Mouse (Mus musculus): ENCODE measurements around the gene Pip5kl1.

Pip5kl1 gene

DNA sequence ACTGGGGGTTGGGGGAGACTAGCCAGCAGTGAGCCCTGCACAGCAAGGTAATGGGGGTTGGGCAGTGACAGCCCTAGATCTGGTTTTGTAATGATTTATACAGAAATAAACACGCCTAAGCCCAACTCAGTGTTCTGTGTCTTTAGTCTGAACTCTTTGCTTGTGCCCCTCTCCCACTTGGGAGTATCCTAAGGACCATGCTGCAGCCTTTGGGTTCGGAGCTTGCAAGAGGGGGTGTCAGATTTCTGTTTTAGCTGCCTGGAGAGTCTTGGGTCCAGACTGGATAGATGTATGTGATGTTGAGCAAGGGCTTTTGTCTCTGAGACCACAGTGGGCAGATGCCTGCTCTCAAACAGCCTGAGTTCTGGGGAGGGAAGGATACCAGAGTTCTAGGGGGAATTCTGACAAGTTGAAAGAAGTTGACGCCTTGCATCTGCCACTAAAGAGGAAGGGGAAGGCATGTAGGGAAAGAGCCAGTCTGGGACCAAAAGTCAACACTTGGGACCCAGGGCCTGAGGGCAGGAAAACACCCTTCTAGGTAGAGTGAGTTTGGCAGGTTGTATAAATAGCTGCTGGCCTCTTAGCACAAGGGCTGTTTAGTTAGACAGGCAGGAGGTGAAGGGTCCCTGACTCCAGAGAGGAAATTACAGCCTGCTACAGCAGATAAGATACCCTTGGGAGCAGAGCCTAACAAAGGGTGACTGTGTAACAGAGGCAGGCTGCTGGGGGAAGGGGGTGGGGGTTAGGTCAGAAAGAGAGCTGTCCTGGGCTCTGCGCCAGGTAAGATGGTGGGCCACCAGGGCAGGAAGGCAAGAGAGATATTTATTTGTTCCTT is 46.3 kb downstream of the Pip5kl1 start:
- DNase-seq: peak; percentile 55

DNA sequence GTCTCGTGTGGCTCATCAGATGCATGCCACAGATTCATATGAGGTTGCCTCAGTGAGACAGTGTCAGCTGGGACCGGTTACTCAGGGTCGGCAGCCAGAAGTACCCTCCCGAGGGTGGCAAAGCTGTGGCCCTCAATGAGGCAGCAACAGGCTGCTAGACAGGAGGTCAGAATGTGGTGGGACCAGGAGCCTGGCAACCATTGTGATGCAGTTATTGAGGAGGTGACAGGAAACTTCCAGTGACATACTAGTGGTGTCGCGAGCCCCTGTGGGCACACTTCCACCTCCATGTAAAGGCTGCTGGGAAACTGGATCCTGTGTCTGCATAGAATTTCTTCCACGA is 46.9 kb downstream of the Pip5kl1 start, which contains the start of gene Ak1:
Gene Ak1 (plus strand): TSS at position 242 of the 343 bp plus-strand sequence.
- no peak for DNase-seq

DNA sequence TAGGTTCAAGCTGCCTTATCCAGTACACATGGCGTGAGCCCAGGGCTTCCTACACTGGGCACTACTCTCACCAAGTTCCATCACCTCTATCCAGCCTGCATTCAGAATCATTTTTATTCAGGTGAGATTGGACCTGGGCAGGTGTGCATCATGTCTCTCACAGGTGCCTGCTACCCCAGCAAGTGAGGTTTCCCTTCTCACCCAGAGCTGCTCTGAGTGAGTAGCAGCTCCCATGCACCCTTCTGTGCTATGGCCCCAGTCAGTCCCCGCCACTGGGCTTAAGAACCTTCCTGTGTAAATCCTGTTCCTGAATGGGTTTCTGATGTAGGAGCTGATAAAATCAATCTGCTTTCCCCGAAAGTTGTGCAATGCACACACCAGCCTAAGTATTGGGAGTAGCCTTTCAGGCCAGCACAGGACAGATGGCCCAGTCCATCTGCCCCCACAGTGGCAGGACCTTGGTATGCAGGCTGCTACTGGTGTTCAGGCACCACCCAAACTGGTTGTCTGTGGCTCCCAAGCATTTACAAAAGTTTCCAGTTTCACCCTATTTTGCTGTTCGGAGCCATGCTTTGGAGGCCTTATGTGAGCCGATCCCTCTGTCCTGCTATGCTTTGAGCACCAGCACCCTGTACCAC is 49.6 kb downstream of the Pip5kl1 start:
- DNase-seq: no peak

DNA sequence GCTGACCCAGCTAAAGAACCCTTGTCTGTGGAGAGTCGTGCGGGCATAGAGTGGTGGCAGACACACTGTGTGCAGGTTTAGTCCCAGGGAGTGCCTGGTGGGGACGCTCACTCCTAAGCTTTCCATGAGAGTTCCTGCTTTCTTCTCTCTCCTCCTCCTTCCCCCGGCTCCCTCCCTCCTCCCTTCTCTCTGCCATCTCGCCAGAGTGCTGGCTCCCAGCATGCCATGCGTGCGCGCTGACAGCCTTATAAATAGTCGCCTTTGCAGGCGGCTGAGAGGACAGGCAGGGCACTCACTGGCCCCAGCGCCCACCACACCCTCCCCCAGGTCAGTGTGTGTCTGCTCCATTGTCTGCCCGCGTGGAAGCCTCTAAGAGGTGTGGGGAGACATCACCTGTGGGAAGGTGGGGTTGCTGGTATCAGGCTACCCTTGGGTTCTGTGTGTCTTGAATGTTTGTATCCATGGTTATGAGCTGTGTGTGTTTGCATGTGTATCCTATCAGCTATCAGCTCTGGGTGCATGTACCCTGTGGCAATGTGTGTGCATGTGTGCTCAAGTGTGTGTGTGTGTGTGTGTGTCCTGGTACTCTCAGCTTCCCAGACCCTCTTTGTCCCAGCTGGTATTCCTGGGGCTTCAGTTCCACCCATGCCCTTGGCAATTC is 50.7 kb downstream of the Pip5kl1 start:
- peak; percentile 74 for DNase-seq

DNA sequence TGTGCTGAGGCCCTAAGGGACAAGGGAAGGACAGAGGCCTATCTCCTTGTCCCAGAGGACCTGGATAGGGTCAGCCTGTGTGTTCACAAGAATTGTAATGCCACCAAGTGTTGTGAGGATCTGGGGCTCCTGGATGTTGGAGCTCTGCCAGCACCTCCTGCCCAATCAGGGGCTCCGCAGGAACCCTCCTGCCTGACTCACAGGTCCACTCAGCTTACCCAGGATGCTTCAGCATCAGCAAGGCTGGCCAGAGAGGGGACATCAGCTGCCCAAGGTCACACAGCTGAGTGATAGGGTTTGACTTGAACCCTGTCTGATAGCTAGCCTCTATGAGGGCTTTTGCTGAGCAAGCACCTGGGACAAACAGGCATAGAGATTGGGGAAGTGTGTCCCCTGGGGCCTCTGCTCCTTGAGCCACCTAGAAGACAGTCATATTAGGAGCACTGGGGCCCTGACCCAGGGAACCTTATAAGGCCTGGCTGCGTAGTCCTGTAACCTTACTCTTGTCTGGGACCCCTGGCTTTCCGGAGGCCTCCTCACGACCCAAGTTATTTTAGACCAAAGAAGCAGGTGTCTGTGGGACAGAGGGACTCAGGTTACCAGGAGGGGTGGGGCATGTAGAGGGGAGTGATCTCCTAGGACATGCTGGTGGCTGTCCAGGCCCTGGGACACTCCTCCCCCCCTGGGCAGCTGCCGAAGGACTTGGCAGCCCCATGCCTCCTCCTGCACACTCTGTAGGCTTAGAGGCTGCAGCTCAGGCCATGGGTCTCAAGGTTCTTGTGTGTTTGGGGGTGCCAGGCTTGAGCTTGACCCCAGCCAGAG is 51.5 kb downstream of the Pip5kl1 start:
- DNase-seq: peak; percentile 36

DNA sequence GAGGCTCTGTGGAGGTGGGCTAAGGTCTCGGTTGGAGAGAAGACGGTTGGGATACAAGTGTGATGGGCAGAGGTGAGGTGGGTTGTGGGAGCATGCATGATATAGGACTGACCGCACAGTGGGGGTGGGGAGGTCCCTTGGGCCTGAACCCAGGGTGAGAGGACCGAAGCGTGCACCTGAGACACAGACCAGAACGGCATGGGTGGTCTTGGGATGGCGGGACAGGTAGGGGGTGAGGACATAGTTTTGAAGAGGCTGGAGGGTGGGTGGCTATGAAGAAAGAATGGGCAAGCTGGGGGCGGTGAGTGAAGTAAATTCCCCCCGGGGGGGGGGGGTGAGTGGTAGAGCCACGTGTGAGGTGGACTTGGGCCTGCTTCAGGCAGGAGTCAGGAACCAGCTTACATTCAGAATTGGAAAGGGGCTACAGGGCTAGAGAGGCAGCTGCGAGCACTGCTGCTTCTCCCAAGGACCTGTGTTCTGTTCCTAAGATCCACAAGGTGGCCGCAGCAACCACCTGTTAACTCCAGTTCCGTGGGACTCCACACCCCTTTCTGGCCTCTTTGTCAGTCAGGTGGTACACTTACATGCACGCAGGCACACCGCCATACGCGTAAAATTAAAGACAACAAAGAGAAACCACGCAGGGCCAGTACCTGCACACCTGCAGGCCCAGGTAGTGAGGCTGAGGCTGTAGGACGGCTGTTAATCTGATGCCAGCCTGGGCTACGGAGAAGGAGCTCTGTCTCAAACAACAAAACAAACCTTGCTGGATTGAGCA is 52.9 kb downstream of the Pip5kl1 start:
- no peak for DNase-seq

DNA sequence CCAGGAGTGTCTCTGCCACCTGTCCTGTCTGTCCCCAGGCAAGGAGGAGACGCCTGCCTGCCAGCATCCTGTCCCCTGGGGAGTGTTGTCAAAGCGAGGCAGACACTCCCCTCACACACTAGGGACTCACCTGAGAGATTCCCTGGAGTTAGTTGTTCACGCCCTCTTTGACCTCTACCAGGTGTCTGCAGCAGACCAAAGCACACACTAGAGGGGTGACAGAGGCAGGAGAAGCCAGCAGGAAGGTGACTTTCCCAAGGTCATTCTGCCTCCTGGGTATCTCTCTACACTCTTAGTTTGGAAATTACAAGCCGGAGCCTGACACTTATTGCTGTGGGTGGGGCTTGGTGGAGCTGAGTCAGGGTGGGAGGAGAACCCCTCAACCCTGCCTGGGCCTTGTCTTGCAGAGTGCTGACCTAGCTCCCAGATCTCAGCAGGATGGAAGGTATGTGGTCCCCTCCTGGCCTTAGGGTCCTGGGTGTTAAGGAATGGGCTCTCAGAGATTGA is 53.5 kb downstream of the Pip5kl1 start:
- DNase-seq: peak; percentile 31

DNA sequence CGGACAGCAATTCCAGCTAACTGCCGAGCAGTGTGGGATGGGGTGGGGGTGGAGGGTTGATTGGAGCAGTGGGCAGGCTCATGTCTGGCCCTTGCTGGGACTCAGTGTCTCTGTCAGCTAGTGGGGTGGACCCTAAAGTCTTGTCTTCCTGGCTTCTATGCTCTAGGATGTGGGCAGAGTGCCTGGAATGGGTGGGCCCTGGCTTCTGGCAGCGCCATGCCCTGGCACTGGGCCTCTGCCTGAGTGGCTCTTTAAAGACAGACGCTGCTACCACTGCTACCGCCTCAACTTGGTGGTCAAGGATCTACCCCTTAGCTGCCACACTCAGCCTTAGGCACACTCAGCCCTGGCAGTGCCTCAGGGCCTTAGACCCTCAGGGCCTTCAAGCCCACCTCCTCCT is 54.1 kb downstream of the Pip5kl1 start:
- peak; percentile 59 for DNase-seq

DNA sequence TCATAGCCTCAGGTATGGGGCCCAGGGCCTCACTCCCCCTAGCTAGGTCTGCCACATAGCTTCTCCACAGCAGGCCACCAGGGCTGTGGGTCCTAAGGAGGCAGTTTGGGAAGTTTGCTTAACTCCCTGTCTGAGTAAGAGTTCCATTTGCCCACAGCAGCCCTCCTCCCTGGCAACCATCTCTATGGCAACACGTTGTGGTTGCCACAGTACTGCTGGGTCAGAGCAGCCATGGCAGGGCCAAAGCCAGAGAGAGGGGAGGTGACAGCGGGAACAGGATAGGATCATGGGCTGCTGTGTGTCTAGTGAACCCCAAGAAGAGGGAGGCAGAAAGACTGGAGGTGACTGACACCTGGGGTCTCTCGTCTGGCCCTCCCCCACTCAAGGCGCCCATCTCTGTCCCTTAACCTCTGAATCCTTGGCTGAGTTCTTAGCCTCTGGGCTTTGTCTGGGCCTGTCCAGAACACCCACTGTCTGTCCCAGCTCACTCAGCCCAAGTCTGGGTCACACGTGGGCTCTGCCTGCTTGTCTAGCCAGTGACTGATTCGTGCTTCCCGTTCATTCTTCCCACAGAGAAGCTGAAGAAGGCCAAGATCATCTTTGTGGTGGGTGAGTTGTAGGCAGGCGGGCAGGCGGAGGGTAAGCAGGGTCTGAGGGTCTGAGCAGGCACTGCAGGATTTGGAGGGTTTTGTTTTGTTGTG is 54.8 kb downstream of the Pip5kl1 start:
- DNase-seq: peak; percentile 59

DNA sequence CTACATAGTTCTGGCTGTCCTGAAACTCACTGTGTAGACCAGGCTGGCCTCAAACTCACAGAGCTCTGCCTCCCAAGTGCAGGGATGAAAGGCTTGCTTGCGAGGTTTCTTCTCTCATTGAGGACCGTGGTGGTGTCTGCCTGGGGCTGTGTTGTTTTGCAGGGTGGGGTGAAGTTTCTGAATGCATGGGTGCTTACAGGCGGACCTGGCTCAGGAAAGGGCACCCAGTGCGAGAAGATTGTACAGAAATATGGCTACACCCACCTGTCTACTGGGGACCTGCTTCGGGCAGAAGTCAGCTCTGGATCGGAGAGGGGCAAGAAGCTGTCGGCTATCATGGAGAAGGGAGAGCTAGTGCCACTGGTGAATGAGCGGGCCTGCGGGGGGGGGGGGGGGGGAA is 55.4 kb downstream of the Pip5kl1 start:
- DNase-seq: no peak

DNA sequence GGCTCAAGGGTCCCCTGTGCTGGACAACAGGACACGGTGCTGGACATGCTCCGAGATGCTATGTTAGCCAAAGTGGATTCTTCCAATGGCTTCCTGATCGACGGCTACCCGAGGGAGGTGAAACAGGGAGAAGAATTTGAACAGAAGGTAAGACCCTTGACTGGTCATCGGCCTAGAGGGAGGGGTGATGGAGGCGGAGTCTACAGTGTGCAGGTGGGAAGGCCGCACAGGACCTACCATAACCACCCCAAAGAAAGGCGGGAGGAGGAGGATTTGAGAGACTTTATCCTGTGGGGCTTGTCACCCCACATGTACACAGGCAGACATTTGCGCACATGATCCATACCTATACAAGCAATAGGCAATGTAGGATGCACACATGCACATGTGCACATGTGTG is 56.4 kb downstream of the Pip5kl1 start:
- DNase-seq: no peak

DNA sequence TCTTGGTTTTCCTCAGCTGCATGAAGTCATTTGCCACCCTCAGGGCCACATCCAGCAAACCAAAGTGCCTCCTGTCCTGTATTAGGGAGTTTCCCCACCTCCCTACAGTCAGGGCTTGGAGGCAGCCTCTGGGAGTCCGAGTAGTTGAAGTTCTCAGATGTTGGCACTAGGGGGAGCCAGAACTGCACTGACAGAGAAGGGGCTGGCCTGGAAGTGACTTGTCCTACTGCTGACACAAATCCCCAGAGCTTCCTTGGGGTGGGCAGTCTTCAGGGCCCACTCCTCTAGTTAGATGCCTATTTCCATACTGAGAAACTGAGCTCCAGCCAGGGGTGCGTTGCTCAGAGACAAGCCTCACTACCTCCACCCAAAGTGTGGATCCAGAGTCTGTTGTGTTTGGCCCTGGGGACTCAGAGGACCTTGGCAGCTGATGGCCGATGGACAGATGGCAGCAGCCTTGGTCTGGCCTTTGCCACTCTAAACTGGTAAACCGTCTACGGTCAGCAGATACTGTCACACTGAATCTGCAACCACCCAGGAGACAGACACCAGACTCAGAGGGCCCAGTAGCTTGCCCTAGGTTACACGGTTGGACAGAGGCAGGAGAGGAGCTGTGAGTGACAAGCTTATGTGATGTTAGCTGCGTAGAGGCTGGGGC is 57.3 kb downstream of the Pip5kl1 start:
- DNase-seq: peak; percentile 82
